Mouse (Mus musculus) left cerebral cortex, adult 18-20 months (tissue): ENCODE results near the gene Timm17b. TPM values are rescaled to one million over a fixed set of nuclear protein-coding genes. Genes with fewer than 3 reads are reported as not detected.
A peak's percentile ranks its signal among the peaks of the same experiment; 100 is the strongest.
"Not testable (repeated sequence)": the region's sequence is repeated elsewhere in the genome, so short reads cannot be mapped to it uniquely, and the experiment has no call there.

ENCODE experiments used
- DNase-seq, 2 experiments: peaks; one replicate each; pipeline ENCODE4 v3.0.0; 2021 to 2022; ENCODE audit warnings: low spot score in 2 of 2, mixed read lengths in 1 of 2
- long read RNA-seq, 2 experiments: library from polyadenylated mRNA; stranded (forward); transcript quantifications; one replicate each; pipeline ENCODE4 v2.0.0; 2021
- total RNA-seq, 2 experiments: library from RNA; stranded (reverse); gene quantifications; 2 replicates each; pipeline ENCODE4 v1.2.3; 2021

Gene Timm17b
- total RNA-seq: 10 to 100 TPM; 22.8 to 27.1 TPM
- long read RNA-seq, experiment 1, transcript Timm17b-201 (6 exons, 2,381 nt): major isoform, 34 of 36 reads
- long read RNA-seq, experiment 1, partial matches to known transcripts: 0 of 36 reads
- long read RNA-seq, experiment 1, other reads (novel, unspliced or antisense): 1 of 36 reads
- long read RNA-seq, experiment 2, transcript Timm17b-201 (6 exons, 2,381 nt): major isoform, 16 of 17 reads
- long read RNA-seq, experiment 2, partial matches to known transcripts: 0 of 17 reads
- long read RNA-seq, experiment 2, other reads (novel, unspliced or antisense): 1 of 17 reads

GRCm38 (mm10) chrX:7898880-7899874 is at the start of gene Timm17b, which contains the start of gene Pqbp1:
TSS of gene Timm17b (plus strand) at chrX:7899357.
TSS of gene Pqbp1 (minus strand) at chrX:7899269.
- peak; percentile 83 to 87 for DNase-seq

GRCm38 (mm10) chrX:7854578-7854977 is 44.6 kb upstream of the Timm17b start:
- peak; percentile 5 to 32 for DNase-seq

GRCm38 (mm10) chrX:7859191-7859753 is 39.9 kb upstream of the Timm17b start:
- no peak for DNase-seq

GRCm38 (mm10) chrX:7863181-7863580 is 36.0 kb upstream of the Timm17b start:
- no peak for DNase-seq

GRCm38 (mm10) chrX:7864551-7864950 is 34.6 kb upstream of the Timm17b start:
- no peak for DNase-seq

DNA sequence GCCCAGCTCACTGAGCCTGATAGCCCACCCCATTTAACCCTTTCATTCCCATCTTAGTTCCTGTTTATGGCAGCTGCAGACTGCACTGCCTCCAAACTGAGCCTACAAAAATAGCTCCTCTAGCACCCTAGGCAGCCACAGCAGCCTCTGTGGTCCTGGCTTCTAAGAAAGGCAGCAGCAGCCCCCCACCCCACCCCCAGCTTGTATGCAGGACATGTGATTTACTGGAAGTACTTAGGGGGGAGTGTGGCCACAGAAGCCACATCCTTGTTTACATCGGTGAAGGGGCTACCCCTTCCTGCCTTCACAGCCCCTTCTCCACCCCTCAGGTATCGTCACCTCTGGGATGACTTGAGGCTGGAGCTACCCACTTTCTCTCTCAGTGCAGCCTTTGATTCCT is 33.8 kb upstream of the Timm17b start:
- DNase-seq: no peak

- no peak for DNase-seq
These were observed 33.4 kb upstream of the Timm17b start for GRCm38 (mm10) chrX:7865786-7866185.

DNA sequence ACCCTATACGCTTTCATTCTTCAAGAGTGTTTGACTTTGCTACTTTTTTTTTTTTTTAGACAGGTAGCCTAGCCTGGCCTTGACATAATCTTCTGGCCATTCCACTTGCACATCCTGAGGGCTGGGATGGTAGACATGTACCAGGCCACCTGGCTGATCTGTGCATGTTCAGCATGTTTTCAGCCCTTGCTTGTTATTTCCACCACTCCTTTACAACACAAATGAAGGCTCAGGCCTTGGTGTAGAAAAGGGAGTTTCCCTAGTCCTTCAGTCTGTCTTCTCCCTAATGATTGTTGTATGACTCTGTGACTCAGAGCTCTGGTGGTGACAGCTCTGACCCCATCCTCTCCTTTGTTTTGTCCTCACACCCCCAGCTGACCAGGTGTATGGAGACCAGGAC is 32.0 kb upstream of the Timm17b start:
- no peak for DNase-seq

- DNase-seq: no peak
These were observed 30.7 kb upstream of the Timm17b start for GRCm38 (mm10) chrX:7868506-7868905.

- no peak for DNase-seq
These were observed 29.3 kb upstream of the Timm17b start for GRCm38 (mm10) chrX:7869826-7870225.

- peak; percentile 65 to 84 for DNase-seq
These were observed 21.1 kb upstream of the Timm17b start, which contains the start of gene Pim2 for GRCm38 (mm10) chrX:7878007-7878419. TSS of gene Pim2 (plus strand) at chrX:7878262.

DNA sequence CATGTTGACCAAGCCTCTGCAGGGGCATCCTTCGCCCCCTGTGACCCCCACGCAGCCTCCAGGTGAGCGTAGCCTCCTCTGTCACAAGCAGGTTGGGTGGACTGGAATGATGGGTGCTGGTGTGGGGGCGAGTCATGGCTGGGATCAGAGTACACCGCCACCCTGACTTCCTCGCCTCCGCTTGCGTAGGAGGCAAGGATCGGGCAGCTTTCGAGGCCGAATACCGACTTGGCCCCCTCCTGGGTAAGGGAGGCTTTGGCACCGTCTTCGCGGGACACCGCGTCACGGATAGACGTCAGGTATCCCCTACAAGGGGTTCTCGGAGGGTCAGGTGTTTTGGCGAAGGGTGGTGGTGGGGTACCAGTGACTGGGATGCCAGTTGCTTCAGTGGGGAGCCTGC is 20.7 kb upstream of the Timm17b start:
- peak; percentile 9 to 32 for DNase-seq

- DNase-seq: peak; percentile 50 to 51
These were observed 19.3 kb upstream of the Timm17b start for GRCm38 (mm10) chrX:7879819-7880218.

- peak; percentile 60 to 75 for DNase-seq
These were observed 15.2 kb upstream of the Timm17b start, which contains the start of gene Slc35a2 for GRCm38 (mm10) chrX:7883841-7884567. TSS of gene Slc35a2 (plus strand) at chrX:7884028.

GRCm38 (mm10) chrX:7898211-7898610 is 946 bp upstream of the Timm17b start:
- DNase-seq: no peak

GRCm38 (mm10) chrX:7904441-7904840 is 5.3 kb downstream of the Timm17b start:
- no peak for DNase-seq

GRCm38 (mm10) chrX:7907735-7908134 is 8.6 kb downstream of the Timm17b start, which contains the start of gene Gm10491:
TSS of gene Gm10491 (minus strand) at chrX:7907835.
- DNase-seq: no peak

DNA sequence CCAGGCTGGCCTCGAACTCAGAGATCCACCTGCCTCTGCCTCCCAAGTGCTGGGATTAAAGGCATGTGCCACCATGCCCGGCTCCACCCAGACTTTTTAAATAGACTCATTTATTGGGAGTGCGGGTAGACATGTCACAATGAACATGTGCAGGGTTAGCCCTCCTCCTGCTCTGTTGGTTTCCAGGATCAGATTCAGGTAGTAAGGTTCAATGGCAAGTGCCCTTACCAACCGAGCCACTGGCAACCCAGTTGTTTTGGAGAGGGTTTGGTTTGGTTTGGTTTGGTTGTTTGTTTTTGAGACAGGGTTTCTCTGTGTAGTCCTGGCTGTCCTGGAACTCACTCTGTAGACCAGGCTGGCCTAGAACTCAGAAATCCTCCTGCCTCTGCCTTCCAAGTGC is 10.1 kb downstream of the Timm17b start, which contains the start of gene Gm10490:
Gene Gm10490 (plus strand): TSS at position 301 of the 400 bp plus-strand sequence.
- not testable (repeated sequence) for DNase-seq

DNA sequence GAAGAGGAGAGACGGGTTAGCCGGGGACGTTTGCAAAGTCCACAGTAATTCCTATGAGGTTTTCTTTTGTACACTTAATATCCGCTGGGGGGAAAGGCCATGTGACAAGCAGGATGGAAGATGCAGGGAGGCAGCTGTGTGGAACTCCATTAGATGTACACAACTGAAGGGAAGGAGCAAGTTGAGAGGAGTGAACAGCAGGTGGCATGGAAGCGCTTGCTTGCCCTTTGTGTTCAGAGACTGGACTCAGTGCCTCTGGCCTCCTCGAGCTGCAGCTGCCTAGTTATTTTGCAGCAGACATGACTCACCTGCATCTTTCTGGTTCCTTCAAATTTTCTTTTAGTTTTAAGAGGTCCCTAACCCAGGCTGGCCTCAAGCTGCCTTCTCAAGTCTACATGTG is 11.3 kb downstream of the Timm17b start:
- no peak for DNase-seq

DNA sequence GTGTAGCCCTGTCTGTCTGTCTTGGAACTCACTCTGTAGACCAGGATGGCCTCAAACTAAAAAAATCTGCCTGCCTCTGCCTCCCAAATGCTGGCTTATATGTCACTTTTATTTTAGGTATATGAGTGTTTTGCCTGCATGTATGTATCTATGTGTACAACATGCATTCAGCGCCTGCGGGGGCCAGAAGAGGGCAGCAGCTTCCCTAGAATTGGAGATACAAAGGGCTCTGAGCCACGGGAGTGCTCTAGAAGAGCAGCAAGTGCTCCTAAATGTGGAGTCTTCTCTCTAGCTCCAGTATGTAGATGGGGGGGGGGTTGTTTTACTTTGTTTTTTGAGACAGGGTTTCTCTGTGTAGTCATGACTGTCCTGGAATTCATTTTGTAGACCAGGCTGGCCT is 16.5 kb downstream of the Timm17b start:
- not testable (repeated sequence) for DNase-seq
